Mouse (Mus musculus) effector memory CD4-positive, alpha-beta T cell, adult 7 months (primary cell): ENCODE results near the gene Olfr571. TPM values are rescaled to one million over a fixed set of nuclear protein-coding genes. Genes with fewer than 3 reads are reported as not detected.

ENCODE experiments used
- polyA plus RNA-seq: library from polyadenylated mRNA; unstranded; fragments of 100-300 nt; shearing (Covaris generic); gene quantifications from one replicate; pipeline ENCODE4 v1.2.1, GENCODE M21; 2017

The Olfr571 gene
- polyA plus RNA-seq, result not detected

GRCm38 (mm10) chr7:102917032-102917875, at the start of gene Olfr571:
Gene Olfr571, minus strand, starts transcription at chr7:102917536.

DNA sequence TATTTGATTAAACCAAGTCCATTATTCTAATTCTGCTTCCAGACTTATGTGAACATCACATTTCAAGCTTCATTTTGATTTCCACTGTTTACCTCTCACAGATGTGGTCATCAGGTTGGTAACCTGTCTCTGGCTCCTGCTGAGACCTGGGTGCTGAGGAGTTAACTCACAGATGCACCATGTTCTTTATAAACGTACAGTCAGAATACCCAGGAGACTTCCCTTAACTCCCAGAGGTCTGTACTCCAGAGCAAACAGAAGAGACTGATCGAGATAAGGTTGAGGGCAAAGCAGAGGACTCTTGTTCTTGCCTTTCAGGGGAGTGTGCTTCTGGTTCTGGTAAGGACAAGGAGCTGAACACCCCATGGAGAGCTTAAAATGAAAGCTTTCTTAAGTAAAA, 45.0 kb upstream of the Olfr571 start, which contains the start of gene Olfr576:
Olfr576 (plus strand) TSS at position 301 of the 400 bp plus-strand sequence.

DNA sequence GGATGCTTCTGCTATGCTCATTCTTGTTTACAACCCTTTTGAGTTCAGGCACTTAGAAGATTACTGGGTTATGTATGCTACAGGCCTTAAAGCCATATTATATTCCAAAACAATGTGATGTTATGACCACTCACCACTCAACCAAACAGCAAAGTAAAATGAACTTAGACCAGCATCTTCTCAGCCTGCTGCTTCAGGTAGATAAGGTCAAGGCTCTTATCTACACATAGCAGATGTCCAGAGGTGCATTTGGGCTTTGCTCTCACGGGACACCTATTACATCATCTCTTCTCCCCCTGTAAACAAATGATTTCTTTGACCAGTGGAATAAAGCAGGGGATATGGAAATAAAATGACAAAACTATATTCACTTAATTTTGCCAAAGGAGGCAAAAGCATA, 41.3 kb upstream of the Olfr571 start, which contains the start of gene Olfr575:
Olfr575 (minus strand) TSS at position 183 of the 400 bp plus-strand sequence.

DNA sequence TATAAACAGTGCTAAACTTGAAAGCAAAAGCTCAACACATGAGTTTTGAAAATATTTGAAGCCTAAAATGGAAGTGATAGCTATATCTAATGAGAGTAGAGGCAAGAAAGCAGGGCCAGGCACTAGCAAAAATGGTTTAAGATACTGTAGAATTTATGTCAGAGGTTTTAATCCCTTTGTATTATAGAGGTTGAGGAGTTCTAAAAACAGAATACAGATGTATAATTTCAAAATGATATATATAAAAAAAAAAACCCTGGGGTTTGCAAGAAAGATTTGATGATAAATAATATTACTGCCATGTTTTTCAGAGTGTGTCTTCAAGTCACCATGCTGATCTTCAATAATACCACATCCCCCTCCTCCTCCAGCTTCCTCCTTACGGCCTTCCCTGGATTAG, 30.8 kb upstream of the Olfr571 start, which contains the start of gene Olfr574:
Olfr574 (plus strand) TSS at position 301 of the 400 bp plus-strand sequence.

GRCm38 (mm10) chr7:102942475-102942874, 25.1 kb upstream of the Olfr571 start, which contains the start of gene Olfr573-ps1:
Gene Olfr573-ps1, minus strand, starts transcription at chr7:102942575.

GRCm38 (mm10) chr7:102924109-102924508, 6.8 kb upstream of the Olfr571 start, which contains the start of gene Olfr572:
Gene Olfr572, plus strand, starts transcription at chr7:102924409.

GRCm38 (mm10) chr7:102890782-102891181, 26.6 kb downstream of the Olfr571 start, which contains the start of gene Olfr569:
Gene Olfr569, minus strand, starts transcription at chr7:102890882.

GRCm38 (mm10) chr7:102876822-102877221, 40.5 kb downstream of the Olfr571 start, which contains the start of gene Olfr568:
Gene Olfr568, plus strand, starts transcription at chr7:102877122.

GRCm38 (mm10) chr7:102858665-102859064, 58.7 kb downstream of the Olfr571 start, which contains the start of gene Olfr566:
Gene Olfr566, minus strand, starts transcription at chr7:102858765.

Other genes starting within 250 kb of the Olfr571 start
- gene Trim68, start 230.2 kb downstream of the Olfr571 start, polyA plus RNA-seq, result 7.4 TPM
- gene Olfr557, start 221.6 kb downstream of the Olfr571 start, polyA plus RNA-seq, result not detected
- not detected for gene Olfr558, start 215.3 kb downstream of the Olfr571 start, polyA plus RNA-seq
- gene Olfr33, start 198.5 kb downstream of the Olfr571 start, polyA plus RNA-seq, result not detected
- not detected for gene Olfr559, start 190.0 kb downstream of the Olfr571 start, polyA plus RNA-seq
- gene Olfr560, start 158.2 kb downstream of the Olfr571 start, polyA plus RNA-seq, result not detected
- gene Olfr78, start 158.1 kb downstream of the Olfr571 start, polyA plus RNA-seq, result not detected
- gene Olfr561, start 146.3 kb downstream of the Olfr571 start, polyA plus RNA-seq, result not detected
- gene Olfr564, start 114.1 kb downstream of the Olfr571 start, polyA plus RNA-seq, result not detected
- not detected for gene Olfr566, start 58.8 kb downstream of the Olfr571 start, polyA plus RNA-seq
- gene Olfr568, start 40.4 kb downstream of the Olfr571 start, polyA plus RNA-seq, result 0.41 TPM
- gene Olfr569, start 26.7 kb downstream of the Olfr571 start, polyA plus RNA-seq, result not detected
- gene Olfr570, start 23.0 kb downstream of the Olfr571 start, polyA plus RNA-seq, result not detected
- not detected for gene Olfr572, start 6.9 kb upstream of the Olfr571 start, polyA plus RNA-seq
- 0.44 TPM for gene Olfr573-ps1, start 25.0 kb upstream of the Olfr571 start, polyA plus RNA-seq
- not detected for gene Olfr574, start 30.9 kb upstream of the Olfr571 start, polyA plus RNA-seq
- not detected for gene Olfr575, start 41.2 kb upstream of the Olfr571 start, polyA plus RNA-seq
- gene Olfr576, start 45.1 kb upstream of the Olfr571 start, polyA plus RNA-seq, result not detected
- gene Olfr577, start 58.4 kb upstream of the Olfr571 start, polyA plus RNA-seq, result 0.20 TPM
- not detected for gene Olfr578, start 71.8 kb upstream of the Olfr571 start, polyA plus RNA-seq
- not detected for gene Olfr582, start 120.5 kb upstream of the Olfr571 start, polyA plus RNA-seq
- not detected for gene Olfr583, start 133.8 kb upstream of the Olfr571 start, polyA plus RNA-seq
- not detected for gene Olfr584, start 164.3 kb upstream of the Olfr571 start, polyA plus RNA-seq
- not detected for gene Olfr585, start 180.2 kb upstream of the Olfr571 start, polyA plus RNA-seq
- gene Olfr586, start 208.1 kb upstream of the Olfr571 start, polyA plus RNA-seq, result not detected
- not detected for gene Olfr588-ps1, start 223.3 kb upstream of the Olfr571 start, polyA plus RNA-seq
- not detected for gene Olfr589, start 238.8 kb upstream of the Olfr571 start, polyA plus RNA-seq